Mouse (Mus musculus): Measurements from ENCODE around the gene Smco2. TPM values are rescaled to one million over a fixed set of nuclear protein-coding genes. Genes with fewer than 3 reads are reported as not detected.

Smco2 gene
- not detected in 2 replicates for polyA plus RNA-seq (2014; fragmentation: Nextera tagmentation; extraction: Ambion mirVana)

GRCm38 (mm10) chr6:146850050-146850449, at the start of gene Smco2:
Gene Smco2 (plus strand): TSS chr6:146850104.
- no peak within 1 kb of the TSS for H3K4me3 ChIP-seq (ENCODE audit: low read length)
- H3K4me2 ChIP-seq (replicated peaks; ENCODE audit: low read depth, low read length), result no peak within 1 kb of the TSS
- no peaks in the 10 kb centered on the region for H3K27me3 ChIP-seq (ENCODE audit: control insufficient read depth, insufficient read depth, low read length)
- H3K9me3 ChIP-seq (ENCODE audit: control insufficient read depth, low read length), result no peaks in the 10 kb centered on the region
- H3K36me3 ChIP-seq (ENCODE audit: control insufficient read depth, insufficient read depth, low read length), result no peaks in the 10 kb centered on the region
- WGBS, result 78% methylated on average over 4 of the region's 4 CpGs
- no peak within 1 kb of the TSS for H3K27ac ChIP-seq (ENCODE audit: low read depth, low read length)
- H3K4me1 ChIP-seq (ENCODE audit: control insufficient read depth, insufficient read depth, low read length), result no peaks in the 10 kb centered on the region
- no peak for ATAC-seq (ENCODE audit: low FRiP score, low TSS enrichment)
- H3K9ac ChIP-seq (ENCODE audit: low read depth, low read length), result no peak within 1 kb of the TSS

GRCm38 (mm10) chr6:146809991-146810390, 39.9 kb upstream of the Smco2 start:
- ATAC-seq (ENCODE audit: low FRiP score, low TSS enrichment), result no peak
- H3K36me3 ChIP-seq (ENCODE audit: control insufficient read depth, insufficient read depth, low read length), result no peaks in the 10 kb centered on the region
- no peak overlapping the region for H3K4me3 ChIP-seq (ENCODE audit: low read length)
- H3K4me2 ChIP-seq (replicated peaks; ENCODE audit: low read depth, low read length), result no peak overlapping the region
- H3K9ac ChIP-seq (ENCODE audit: low read depth, low read length), result no peak overlapping the region
- no peak overlapping the region for H3K27ac ChIP-seq (ENCODE audit: low read depth, low read length)
- no peaks in the 10 kb centered on the region for H3K27me3 ChIP-seq (ENCODE audit: control insufficient read depth, insufficient read depth, low read length)
- H3K4me1 ChIP-seq (ENCODE audit: control insufficient read depth, insufficient read depth, low read length), result no peaks in the 10 kb centered on the region
- 86% methylated on average over 6 of the region's 6 CpGs for WGBS
- no peaks in the 10 kb centered on the region for H3K9me3 ChIP-seq (ENCODE audit: control insufficient read depth, low read length)

GRCm38 (mm10) chr6:146813007-146813406, 36.9 kb upstream of the Smco2 start:
- Histone ChIP-seq H3K36me3 (ENCODE audit: control insufficient read depth, insufficient read depth, low read length) (no peaks in the 10 kb centered on the region), H3K9me3 (ENCODE audit: control insufficient read depth, low read length) (no peaks in the 10 kb centered on the region), H3K27me3 (ENCODE audit: control insufficient read depth, insufficient read depth, low read length) (no peaks in the 10 kb centered on the region), H3K27ac (ENCODE audit: low read depth, low read length) (no peak overlapping the region), H3K9ac (ENCODE audit: low read depth, low read length) (no peak overlapping the region), H3K4me2 (replicated peaks; ENCODE audit: low read depth, low read length) (no peak overlapping the region), H3K4me3 (ENCODE audit: low read length) (no peak overlapping the region), H3K4me1 (ENCODE audit: control insufficient read depth, insufficient read depth, low read length) (no peaks in the 10 kb centered on the region)
- ATAC-seq (ENCODE audit: low FRiP score, low TSS enrichment), result no peak
- WGBS, result 91% methylated on average over 5 of the region's 5 CpGs

- no peak overlapping the region for H3K27ac ChIP-seq (ENCODE audit: low read depth, low read length)
- H3K4me3 ChIP-seq (ENCODE audit: low read length), result no peak overlapping the region
- no peaks in the 10 kb centered on the region for H3K4me1 ChIP-seq (ENCODE audit: control insufficient read depth, insufficient read depth, low read length)
- H3K9ac ChIP-seq (ENCODE audit: low read depth, low read length), result no peak overlapping the region
- H3K27me3 ChIP-seq (ENCODE audit: control insufficient read depth, insufficient read depth, low read length), result no peaks in the 10 kb centered on the region
- no peaks in the 10 kb centered on the region for H3K36me3 ChIP-seq (ENCODE audit: control insufficient read depth, insufficient read depth, low read length)
- H3K4me2 ChIP-seq (replicated peaks; ENCODE audit: low read depth, low read length), result no peak overlapping the region
- no peak for ATAC-seq (ENCODE audit: low FRiP score, low TSS enrichment)
- 67% methylated on average over 29 of the region's 29 CpGs for WGBS
- no peaks in the 10 kb centered on the region for H3K9me3 ChIP-seq (ENCODE audit: control insufficient read depth, low read length)
Observed at GRCm38 (mm10) chr6:146820177-146820965, 29.5 kb upstream of the Smco2 start.

- no peak overlapping the region for H3K4me2 ChIP-seq (replicated peaks; ENCODE audit: low read depth, low read length)
- WGBS, result 89% methylated on average over 13 of the region's 13 CpGs
- H3K9ac ChIP-seq (ENCODE audit: low read depth, low read length), result no peak overlapping the region
Observed at GRCm38 (mm10) chr6:146821958-146822357, 27.9 kb upstream of the Smco2 start.

GRCm38 (mm10) chr6:146824727-146825486, 25.0 kb upstream of the Smco2 start:
- no peak for ATAC-seq (ENCODE audit: low FRiP score, low TSS enrichment)
- H3K9me3 ChIP-seq (ENCODE audit: control insufficient read depth, low read length), result no peaks in the 10 kb centered on the region
- WGBS, result 37% methylated on average over 16 of the region's 16 CpGs
- no peaks in the 10 kb centered on the region for H3K27me3 ChIP-seq (ENCODE audit: control insufficient read depth, insufficient read depth, low read length)
- H3K4me1 ChIP-seq (ENCODE audit: control insufficient read depth, insufficient read depth, low read length), result no peaks in the 10 kb centered on the region
- no peak overlapping the region for H3K4me3 ChIP-seq (ENCODE audit: low read length)
- H3K9ac ChIP-seq (ENCODE audit: low read depth, low read length), result no peak overlapping the region
- H3K4me2 ChIP-seq (replicated peaks; ENCODE audit: low read depth, low read length), result no peak overlapping the region
- H3K27ac ChIP-seq (ENCODE audit: low read depth, low read length), result no peak overlapping the region
- no peaks in the 10 kb centered on the region for H3K36me3 ChIP-seq (ENCODE audit: control insufficient read depth, insufficient read depth, low read length)

More at GRCm38 (mm10) chr6:146821958-146822357, 27.9 kb upstream of the Smco2 start:
- Histone ChIP-seq H3K4me3 (ENCODE audit: low read length) (no peak overlapping the region), H3K27me3 (ENCODE audit: control insufficient read depth, insufficient read depth, low read length) (no peaks in the 10 kb centered on the region), H3K9me3 (ENCODE audit: control insufficient read depth, low read length) (no peaks in the 10 kb centered on the region), H3K36me3 (ENCODE audit: control insufficient read depth, insufficient read depth, low read length) (no peaks in the 10 kb centered on the region), H3K27ac (ENCODE audit: low read depth, low read length) (no peak overlapping the region), H3K4me1 (ENCODE audit: control insufficient read depth, insufficient read depth, low read length) (no peaks in the 10 kb centered on the region)
- no peak for ATAC-seq (ENCODE audit: low FRiP score, low TSS enrichment)

GRCm38 (mm10) chr6:146825487-146825773, 24.5 kb upstream of the Smco2 start:
- H3K27me3 ChIP-seq (ENCODE audit: control insufficient read depth, insufficient read depth, low read length), result no peaks in the 10 kb centered on the region
- H3K36me3 ChIP-seq (ENCODE audit: control insufficient read depth, insufficient read depth, low read length), result no peaks in the 10 kb centered on the region
- 71% methylated on average over 1 of the region's 1 CpGs for WGBS
- ATAC-seq (ENCODE audit: low FRiP score, low TSS enrichment), result no peak
- no peaks in the 10 kb centered on the region for H3K9me3 ChIP-seq (ENCODE audit: control insufficient read depth, low read length)
- H3K4me3 ChIP-seq (ENCODE audit: low read length), result no peak overlapping the region
- H3K9ac ChIP-seq (ENCODE audit: low read depth, low read length), result no peak overlapping the region
- no peaks in the 10 kb centered on the region for H3K4me1 ChIP-seq (ENCODE audit: control insufficient read depth, insufficient read depth, low read length)
- H3K4me2 ChIP-seq (replicated peaks; ENCODE audit: low read depth, low read length), result no peak overlapping the region
- no peak overlapping the region for H3K27ac ChIP-seq (ENCODE audit: low read depth, low read length)

- no peak for ATAC-seq (ENCODE audit: low FRiP score, low TSS enrichment)
- Histone ChIP-seq H3K27me3 (ENCODE audit: control insufficient read depth, insufficient read depth, low read length) (no peaks in the 10 kb centered on the region), H3K4me3 (ENCODE audit: low read length) (no peak overlapping the region), H3K9ac (ENCODE audit: low read depth, low read length) (no peak overlapping the region), H3K27ac (ENCODE audit: low read depth, low read length) (no peak overlapping the region), H3K9me3 (ENCODE audit: control insufficient read depth, low read length) (no peaks in the 10 kb centered on the region), H3K4me1 (ENCODE audit: control insufficient read depth, insufficient read depth, low read length) (no peaks in the 10 kb centered on the region), H3K4me2 (replicated peaks; ENCODE audit: low read depth, low read length) (no peak overlapping the region), H3K36me3 (ENCODE audit: control insufficient read depth, insufficient read depth, low read length) (no peaks in the 10 kb centered on the region)
- 87% methylated on average over 12 of the region's 12 CpGs for WGBS
Observed at GRCm38 (mm10) chr6:146831320-146831719, 18.6 kb upstream of the Smco2 start.

Data from kidney, embryonic 14.5 days (tissue).